Mouse (Mus musculus): ENCODE results near the gene Tigar.

GRCm38 (mm10) chr6:127114753-127115456, 5.5 kb upstream of the Tigar start:
- TF ChIP-seq EP300 (IDR thresholded peaks at IDR 0.05; ENCODE audit: insufficient read depth, low read depth, low read length) (no peak), CTCF (IDR thresholded peaks at IDR 0.05; ENCODE audit: low read depth, low read length) (peak; percentile 50)
